Mouse (Mus musculus) frontal cortex, postnatal 10 days (tissue): ENCODE measurements around the gene Cfap61.

Experiments used
- DNase-seq, 2 experiments: peaks; one replicate each; pipeline ENCODE4 v3.0.0; 2022; ENCODE audit warnings: low spot score in 2 of 2, mixed read lengths in 1 of 2

The Cfap61 gene

DNA sequence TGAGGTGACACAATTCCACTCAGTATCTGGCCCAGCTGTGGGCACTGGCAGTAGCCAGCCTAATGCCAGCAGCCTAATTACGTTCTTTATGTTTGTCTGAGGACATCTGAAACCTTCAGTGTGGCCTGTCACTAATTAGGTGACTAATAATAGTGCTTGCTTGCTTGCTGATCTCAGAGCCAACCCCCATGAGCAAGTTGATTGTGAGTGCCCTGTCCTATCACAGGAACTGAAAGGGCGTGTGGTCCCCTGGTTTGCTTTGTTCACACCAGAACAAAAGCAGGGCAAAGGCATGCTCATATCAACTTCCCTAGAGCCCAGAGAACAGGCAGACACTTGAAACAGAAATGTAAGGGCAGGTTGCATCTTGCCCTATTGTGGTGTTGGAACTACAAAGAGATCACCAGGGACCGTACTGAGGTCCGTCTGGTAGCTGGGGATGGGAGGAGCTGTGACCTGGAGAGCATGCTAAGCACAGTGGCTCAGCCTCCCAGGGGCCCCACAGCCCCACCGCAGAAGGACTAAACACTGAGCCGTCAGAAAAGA is 148.8 kb downstream of the Cfap61 start:
- DNase-seq, result no peak

DNA sequence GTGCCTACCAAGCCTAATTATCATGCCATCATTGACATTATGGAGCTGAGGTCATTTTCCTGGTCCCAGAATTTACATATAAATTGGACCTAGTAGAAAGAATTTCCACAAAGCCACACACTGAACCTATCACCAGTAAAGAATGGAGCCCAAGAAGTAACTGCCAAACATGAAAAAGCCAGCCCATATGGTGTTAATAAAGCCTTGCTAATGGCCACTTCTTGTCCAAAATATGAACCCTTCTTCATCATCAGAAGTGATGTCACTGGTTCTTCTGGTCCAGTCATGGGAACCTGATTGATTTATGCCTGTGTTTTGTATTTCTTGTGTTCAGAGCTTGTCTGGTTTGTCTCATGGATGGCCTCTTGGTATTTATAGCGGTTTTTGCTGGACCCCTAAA is 152.8 kb downstream of the Cfap61 start:
- DNase-seq, result no peak

DNA sequence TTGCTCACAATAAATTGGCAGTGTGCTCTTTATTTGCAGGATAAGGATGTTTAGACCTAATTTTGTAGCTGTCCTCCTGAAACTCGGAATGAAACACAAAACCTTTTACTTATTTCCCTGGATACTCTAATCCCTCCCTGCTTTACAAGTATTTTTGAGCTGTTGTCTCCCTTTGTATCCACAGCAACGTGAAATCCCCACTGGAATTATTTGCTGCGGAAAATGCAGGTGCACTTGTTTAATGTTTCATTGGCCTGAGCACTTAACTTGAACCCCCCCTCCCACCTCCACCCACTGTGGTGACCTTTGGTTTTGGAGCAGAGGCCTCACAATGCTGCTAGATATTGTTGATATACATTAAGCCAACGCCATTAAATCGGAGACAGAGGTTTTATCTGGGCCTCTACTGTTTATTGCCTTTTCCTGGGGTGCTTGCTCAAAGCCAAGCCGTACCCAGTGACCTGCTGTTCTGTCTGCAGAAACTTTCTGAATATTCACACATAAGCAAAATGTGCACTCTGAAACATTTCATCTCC is 154.6 kb downstream of the Cfap61 start:
- DNase-seq, result no peak

DNA sequence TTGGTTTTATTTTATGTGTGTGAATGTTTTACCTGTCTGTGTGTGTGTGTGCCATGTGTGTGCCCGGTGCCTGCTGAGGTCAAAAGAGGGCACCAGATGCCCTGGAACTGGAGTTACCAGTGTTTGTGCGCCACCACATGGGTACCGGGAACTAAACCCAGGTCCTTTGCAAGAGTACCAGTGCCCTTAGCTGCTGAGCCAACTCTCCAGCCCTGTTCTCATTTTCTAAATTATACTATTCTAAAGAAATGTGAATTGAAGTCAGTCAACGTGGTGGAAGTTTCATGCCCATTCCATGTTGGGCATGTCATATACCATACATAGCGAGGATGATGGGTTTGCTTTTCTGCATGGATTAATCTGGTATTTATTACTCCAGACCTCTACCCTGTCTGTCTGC is 162.9 kb downstream of the Cfap61 start:
- DNase-seq, result no peak

DNA sequence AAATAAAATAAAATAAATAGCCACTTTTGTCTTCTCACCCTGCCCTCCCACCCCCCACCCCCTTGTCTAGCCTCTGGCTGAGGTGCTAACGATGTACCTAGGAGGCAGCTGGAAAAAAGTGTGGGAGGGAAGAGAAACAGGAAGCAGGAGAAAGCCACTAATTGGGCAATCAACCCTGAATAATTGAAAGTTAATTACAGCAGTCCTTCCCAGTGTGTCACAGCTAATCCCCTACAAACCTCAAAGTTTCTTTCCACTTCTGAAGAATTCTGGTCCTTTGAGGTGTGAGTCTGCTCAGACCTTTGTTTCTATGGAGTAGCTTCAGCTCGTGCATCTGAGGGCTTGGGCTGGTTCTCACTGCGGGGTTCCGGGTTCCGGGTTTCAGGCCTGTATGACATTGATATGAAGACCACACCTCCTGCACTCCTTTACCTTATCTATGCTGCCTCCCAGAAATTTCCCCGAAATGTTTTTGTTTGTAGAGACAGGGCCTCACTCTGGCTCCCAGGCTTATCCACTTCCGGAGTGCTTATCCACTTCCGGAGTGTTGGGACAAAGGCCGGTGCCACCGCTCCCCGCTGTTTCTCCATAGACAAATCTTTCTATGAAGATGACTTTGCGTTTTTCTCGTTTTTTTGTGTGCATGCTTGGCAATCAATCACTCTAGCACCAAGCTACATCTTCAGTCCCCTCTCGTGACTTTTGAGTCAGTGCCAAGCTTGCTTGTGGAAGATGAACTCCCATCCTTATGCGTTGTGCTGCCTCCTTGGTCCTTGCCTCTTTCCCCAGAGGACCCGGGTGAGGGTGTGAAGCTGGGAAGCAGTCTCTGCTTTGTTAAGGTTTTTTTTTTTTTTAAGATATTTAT is 164.5 kb downstream of the Cfap61 start:
- DNase-seq, result no peak

DNA sequence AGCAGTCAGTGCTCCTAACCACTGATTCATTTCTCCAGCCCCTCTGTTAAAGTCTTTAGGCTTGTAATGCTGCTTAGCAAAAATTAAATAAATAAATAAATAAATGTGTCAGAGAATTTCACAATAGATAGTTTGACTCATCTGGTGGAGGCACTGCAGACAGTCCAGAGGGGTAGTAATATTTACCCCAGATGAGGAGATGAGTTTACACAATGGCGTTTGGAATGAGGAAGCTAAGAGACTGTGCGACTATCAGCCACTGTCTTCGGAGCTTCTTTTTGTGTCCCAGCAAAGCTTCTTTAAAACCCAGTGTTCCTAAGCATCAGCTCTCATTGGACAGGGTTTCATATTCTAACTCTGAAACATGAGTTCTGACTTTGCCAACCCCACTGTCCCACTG is 165.3 kb downstream of the Cfap61 start:
- no peak for DNase-seq

DNA sequence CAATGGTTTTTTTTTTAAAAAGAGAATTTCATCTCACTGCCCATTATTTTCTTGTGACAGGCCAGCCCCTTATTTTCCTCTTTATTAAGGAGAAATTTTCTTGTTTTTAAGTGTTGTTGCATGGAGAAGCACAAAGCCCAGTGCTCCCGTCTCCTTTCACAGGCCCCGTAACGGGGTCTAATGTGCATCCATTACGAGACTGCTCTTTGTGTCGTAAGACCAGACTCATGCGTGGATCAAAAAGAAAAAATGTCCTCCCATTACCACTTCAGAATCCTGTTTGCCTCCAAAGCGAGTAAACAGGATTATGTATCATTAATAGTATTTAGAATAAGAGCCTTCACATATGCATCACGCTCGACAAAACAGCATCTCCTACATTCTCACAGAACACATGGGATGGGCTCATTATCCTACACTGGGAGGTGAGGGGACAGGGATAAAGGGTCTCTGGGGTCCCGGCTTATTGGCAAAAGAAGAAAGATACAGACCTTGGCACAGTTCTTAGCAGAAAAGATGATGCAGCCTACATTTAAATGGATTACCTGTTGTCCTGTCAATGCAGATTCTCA is 166.0 kb downstream of the Cfap61 start:
- DNase-seq, result no peak

DNA sequence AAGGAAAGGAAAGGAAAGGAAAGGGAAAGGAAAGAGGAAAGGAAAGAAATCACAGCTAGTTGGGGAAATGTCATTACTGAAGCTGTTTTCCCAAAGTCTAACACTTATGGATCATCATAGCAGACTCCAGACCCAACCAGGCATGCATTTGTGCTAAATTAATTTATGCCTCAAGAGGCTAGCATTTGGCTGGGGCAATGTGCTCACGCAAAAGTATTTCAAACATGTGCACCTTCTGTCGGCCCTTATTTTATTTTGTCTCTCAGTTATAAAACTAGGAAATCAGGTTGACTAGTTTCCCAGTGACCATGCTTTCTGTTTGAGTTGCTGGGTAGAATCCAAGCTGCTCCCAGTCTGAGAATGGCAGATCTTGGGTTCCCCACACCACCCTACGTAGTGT is 168.0 kb downstream of the Cfap61 start:
- DNase-seq, result no peak

DNA sequence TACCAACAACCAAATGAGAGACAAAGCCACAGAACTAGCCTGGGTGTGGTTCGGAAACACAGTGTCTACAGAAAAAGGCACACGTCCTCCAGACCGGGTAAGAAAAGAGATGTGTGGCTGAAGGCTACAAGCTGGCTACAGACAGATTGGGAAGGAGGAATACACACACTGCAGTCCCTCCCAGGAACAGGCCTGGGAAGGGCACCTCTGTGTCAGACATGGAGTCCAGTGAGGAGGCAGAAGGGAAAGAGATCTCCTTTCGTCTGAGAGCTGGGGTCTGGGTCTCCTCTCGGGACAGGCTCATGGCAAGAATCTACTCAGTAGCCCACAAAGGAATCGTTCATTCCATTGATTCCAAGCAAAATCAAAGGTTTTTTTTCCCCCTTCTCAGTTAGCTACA is 170.8 kb downstream of the Cfap61 start:
- DNase-seq, result no peak

DNA sequence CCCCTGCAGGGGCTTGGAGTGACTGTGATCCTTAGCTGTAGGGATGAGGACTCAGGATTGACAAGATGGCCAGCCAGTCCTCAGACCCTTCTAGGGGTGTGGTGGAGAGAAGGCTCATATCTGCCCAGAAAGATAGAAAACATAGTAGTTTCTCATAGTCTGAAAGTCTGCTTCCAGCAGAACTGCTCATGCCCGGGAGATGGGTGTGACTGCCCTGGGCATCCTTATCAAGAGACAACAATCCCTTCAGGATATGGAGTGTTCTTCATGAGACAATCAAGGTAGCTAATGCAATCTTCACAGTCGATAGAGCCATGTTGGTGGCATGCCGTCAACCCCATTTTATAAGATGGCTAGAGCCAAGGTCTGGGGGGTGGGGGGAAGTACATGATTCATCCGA is 173.4 kb downstream of the Cfap61 start:
- DNase-seq, result no peak

DNA sequence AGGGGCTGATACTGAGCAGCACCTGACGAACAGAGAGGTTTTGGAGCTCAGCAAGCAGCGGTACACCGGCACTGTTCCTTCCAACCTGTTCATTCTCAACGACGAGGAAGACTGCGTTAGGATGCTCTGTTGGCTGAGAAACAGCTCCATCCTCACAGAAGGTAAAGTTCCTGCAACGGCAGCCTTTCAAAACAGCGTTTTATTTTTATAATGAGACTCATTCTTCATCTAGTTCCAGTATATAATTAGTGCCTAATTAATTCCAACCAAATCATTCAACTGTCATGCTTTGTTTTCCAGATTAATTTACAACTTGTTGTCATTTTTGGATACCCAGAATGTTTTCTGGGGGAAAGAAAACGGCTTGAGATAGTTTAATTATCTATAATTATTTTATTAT is 175.3 kb downstream of the Cfap61 start:
- no peak for DNase-seq

DNA sequence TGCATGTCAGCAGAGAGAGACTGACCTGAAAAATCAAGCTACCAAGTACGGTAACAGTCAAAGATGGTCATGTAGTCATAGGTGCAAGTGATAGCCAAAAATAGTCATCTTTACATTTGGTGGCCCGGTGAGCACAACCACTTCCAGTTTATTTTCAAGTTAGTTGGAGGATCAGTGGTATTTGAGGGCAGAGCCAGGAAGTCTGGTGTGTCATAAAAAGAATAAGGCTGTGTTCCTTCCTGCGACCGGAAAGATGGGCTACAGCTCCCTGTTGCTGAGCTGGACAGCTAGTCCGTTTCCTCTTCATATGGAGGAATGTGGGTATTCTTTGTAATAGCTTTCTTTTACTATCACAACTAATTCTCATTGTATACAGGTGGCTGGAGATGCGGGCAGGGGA is 181.7 kb downstream of the Cfap61 start:
- no peak for DNase-seq

DNA sequence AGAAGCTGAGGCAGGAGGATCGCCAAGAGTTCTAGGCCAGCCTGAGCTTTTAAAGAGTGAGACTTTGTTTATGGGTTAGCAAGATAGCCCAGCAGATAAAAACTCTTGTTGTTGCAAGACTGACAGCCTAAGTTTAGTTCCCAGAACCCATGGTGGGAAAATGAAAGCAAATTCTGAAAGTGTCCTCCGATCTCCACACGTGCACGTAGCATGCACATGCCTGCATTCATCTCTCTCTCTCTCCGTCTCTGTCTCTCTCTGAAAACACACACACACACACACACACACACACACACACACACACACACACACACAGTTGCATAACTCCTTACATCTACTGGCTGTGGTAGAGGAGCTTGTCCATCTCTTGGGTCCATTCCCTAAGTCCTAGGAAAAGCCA is 182.1 kb downstream of the Cfap61 start:
- DNase-seq, result no peak

DNA sequence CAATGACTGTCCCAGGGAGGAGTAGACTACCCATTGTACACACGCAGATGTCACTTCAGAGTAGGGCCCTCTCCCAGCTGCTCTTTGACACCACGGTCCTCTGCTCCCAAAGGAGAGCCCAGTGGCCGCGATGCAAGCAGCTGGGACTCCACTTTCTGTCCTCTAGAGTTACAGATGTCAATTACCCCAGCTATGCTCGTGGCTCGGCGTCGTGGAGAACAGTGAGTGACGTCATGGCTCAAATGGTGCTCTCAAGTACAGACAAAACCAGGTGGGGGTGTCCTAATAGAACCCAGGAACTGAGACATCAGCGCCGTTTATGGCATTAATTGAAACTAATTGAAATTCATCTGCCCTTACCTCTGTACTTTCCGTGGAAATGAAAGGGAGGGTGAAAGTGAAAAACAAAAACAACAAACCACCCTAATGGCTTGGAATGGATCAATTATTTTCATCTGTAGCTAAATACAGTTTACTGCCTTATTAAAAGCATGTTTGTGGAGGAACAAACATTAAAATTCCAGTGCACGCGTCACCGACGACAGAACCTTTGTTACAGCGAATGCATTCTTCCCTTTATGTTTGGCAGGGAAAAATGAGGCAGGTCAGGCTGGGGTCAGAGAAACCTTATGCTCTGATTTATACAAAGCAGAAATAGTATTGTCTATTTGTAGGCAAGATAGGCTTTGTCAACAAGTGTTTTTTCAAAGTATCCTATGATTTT is 182.8 kb downstream of the Cfap61 start:
- no peak for DNase-seq

DNA sequence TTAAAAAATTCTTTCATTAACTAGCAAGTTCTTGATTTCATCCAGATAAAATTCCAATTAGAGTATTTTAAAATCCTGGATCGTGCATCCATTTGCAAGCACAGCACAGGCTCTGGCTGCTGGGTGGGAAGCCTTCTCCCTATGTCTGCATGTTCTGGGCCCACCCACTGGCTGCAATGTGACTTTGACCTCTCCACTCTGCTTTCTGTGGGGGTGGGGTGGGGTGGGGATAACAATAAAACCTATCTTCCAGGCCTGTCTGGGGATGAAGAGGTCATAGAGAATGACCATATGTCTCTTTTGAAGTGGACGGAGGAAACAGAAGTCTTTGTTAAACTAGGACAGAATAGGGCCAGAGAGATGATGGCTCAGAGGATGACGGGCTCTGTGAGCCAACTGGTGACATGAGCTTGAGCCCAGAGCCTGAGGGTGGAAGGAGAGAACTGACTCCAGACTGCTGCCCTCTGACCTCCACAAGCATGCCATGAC is 183.4 kb downstream of the Cfap61 start:
- no peak for DNase-seq

DNA sequence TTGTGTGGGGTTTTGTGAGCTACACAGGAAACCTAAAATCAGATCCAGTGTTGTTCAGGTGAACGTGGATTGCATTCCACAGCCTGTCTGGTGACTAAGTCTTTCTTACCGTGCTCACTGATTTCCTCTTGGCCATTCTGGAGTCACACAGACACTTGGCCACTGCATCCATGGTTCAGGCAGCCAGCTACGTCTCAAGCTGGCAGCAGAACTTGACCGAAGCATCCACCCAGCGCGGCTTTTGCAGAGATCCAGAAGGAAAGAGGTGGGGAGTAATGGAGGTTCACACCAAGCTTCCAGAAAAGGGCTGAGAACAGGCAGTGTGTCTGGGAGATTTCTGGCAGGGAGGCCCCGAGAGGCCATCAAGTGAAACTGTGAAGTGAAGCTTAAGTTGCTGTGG is 187.0 kb downstream of the Cfap61 start:
- DNase-seq, result no peak

DNA sequence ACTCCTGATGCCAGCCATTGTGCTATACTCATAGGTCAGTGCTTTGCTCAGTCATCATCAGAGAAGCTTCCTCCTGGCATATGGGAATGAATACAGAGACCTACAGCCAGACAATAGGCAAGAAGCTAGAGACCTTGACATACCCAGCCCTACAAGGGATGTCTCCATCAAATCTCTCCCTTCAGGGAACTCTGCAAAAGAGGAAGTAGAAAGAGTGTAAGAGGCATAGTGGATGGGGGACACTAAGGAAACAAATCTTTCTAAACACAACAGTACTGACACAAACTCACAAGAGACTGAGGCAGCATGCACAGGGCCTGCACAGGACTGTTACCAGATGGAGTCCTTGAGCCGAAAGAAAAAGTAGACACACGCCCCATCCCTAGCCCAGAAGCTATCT is 190.5 kb downstream of the Cfap61 start:
- no peak for DNase-seq

DNA sequence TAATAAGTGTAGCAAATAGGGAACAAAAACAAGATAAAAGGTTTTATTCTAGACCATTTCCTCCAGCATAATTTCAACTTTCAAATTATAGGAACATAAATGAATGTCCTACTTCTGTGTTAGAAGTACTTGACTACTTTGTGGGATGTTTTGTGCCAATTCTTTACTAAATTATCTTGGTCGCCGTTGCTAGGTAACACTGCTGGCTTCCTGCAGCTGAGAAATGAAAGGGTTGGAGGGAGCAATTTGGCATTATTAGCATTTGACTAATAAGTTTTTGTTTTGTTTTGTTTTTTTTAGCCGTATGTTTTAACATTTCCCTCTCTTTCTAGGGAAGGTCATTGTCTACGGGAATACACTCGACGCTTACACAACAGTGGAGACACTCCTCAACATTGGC is 194.0 kb downstream of the Cfap61 start:
- no peak for DNase-seq

DNA sequence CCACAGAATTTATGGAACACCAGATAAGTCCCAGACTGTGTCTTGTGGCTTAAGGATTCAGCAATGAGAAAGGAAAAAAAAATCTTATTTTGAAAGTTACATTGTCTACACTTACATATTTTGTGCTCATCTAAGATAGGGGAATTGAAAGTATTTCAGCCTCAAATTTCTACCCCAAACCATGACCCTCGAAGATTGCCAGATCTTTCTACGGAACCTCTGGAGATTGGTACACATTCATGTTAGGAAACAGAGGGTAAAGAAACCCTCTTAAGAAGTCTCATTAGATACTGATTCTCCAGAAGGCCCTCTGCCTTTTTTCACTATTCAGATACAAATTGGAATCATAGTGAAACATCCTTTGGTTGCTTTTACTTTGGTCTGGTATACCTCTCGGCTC is 195.9 kb downstream of the Cfap61 start:
- no peak for DNase-seq

DNA sequence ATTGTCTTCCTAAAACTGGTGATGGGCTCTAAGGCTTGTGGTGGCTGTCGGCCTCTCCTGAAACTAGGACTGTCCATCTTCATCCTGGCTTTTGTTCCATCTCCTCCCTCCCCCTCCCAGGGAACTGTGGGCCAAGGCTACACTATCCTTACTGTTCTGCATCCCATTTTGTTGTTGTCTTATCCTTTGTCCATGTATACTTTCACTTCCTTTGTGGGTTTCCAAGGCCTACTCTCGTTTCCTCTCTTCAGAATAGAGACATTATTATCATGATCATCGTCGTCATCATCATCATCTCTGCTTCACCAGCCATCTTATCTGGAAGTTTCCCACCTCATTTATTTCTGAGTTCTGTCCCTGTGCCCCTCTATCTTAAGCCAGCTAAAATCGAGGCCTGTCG is 199.7 kb downstream of the Cfap61 start:
- no peak for DNase-seq

DNA sequence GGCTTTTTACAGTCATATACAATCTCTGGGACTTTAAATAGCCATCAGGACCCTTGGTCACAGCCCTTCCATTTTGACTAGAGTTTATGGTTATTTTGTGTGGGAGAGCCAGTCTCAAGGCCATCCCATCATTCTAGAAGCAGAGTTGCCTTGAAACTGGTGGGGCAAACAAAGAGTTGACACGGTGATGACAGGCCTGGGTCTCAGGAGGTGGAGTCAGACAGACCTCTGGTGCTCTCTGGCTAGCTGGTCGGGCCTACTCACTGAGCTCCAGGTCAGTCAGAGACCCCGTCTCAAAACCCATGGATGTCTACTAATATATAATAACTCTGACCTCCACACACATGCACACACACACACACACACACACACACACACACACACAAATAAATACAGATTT is 206.1 kb downstream of the Cfap61 start:
- DNase-seq, result no peak

DNA sequence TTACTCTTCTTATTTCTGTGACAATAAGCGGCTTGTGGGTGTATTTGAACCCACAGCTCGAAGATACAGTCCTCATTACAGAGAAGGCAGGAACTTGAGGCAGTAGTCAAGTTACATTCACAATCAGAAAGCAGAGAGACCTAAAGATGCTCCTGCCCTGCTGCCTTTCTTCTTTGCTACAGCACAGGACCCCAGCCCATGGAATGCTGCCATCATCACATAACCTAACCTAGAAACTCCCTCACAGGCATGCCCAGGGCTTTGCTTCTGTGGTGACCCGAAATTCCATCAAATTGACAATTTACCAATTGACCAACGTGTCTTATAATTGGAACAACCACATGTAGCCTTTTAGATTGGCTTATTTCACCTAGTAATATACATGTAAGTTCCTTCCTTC is 212.7 kb downstream of the Cfap61 start:
- DNase-seq, result no peak
